Comparison of ENCODE assay signal across 32 mouse cellular contexts in the genomic region with DNA sequence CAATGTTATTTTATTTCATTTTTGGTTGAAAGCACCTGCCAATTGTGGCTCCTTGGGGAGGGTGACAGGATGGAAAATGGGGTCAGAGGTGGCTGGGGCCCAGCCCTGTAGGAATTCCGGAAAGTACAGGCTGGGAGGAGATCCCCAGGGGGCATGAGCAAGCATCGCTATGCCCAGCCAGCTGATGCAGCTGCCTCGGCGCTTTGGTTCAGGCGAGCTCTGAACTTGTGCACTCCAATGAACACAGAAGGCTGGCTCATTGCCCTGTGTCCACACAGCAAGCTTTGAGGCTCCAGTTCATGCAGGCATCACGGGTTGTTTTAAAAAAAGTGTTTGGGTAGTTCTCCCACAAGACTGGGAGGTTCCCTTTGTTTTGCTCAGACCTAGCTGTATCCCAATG.
DNase-seq lines count a peak whose midpoint lies in the region; ATAC-seq and TF ChIP-seq lines count a peak whose summit lies in the region.
"Had no signal": no experiment of that assay in that cellular context is flagged by ENCODE, and none has a peak within 500 bp of the region (broad histone marks: within the 10 kb centered on the region; RNA-seq: fewer than 3 reads in every experiment).

No protein-coding gene starts in this region.

- no peaks in the 10 kb centered on the region for H3K36me3 ChIP-seq in embryonic facial prominence, embryonic 14.5 days (ENCODE audit: control insufficient read depth, insufficient read depth, low read length)
- H3K36me3 ChIP-seq in embryonic facial prominence, embryonic 10.5 days (replicated peaks): no peaks in the 10 kb centered on the region
- H3K36me3 ChIP-seq in heart, adult 2 months (ENCODE audit: control insufficient read depth, insufficient read depth, low read length): no peaks in the 10 kb centered on the region
- H3K36me3 ChIP-seq: embryonic facial prominence, embryonic 15.5 days; hindbrain, embryonic 10.5 days; intestine, embryonic 15.5 days; limb, embryonic 10.5 days; limb, embryonic 15.5 days; liver, embryonic 13.5 days; neural tube, embryonic 15.5 days; stomach, embryonic 15.5 days had no signal

- H3K27ac ChIP-seq in embryonic facial prominence, embryonic 14.5 days (replicated peaks; ENCODE audit: low read depth, low read length): no peak overlapping the region
- no peak overlapping the region for H3K27ac ChIP-seq in embryonic facial prominence, embryonic 10.5 days (replicated peaks)
- no peak overlapping the region for H3K27ac ChIP-seq in heart, adult 2 months
- H3K27ac ChIP-seq: embryonic facial prominence, embryonic 15.5 days; forebrain, embryonic 13.5 days; hindbrain, embryonic 10.5 days; intestine, embryonic 15.5 days; limb, embryonic 10.5 days; limb, embryonic 15.5 days; liver, embryonic 13.5 days; neural tube, embryonic 15.5 days; stomach, embryonic 15.5 days had no signal

- TF ChIP-seq POLR2A in heart, adult 2 months (IDR thresholded peaks at IDR 0.05; ENCODE audit: insufficient read depth, low read depth, low read length): no peak

- intact Hi-C loops in heart, adult 2 months (cut with DNase I): no loop called here

- H3K79me2 ChIP-seq in heart, adult 2 months (replicated peaks; ENCODE audit: control insufficient read depth, insufficient read depth, low read length): no peaks in the 10 kb centered on the region

- 0 out of 2 replicates have a peak, but pooled peaks cover 3% of the 10 kb centered on the region for H3K27me3 ChIP-seq in embryonic facial prominence, embryonic 14.5 days (replicated peaks; ENCODE audit: control insufficient read depth, insufficient read depth, low read length)
- H3K27me3 ChIP-seq in embryonic facial prominence, embryonic 10.5 days (replicated peaks; ENCODE audit: low read depth, poor library complexity, severe bottlenecking): peaks cover 39% of the 10 kb centered on the region
- no peaks in the 10 kb centered on the region for H3K27me3 ChIP-seq in heart, adult 2 months (ENCODE audit: control insufficient read depth, insufficient read depth, low read length)
- H3K27me3 ChIP-seq: forebrain, embryonic 13.5 days had no signal

- 33% methylated on average over 6 of the region's 6 CpGs for WGBS in embryonic facial prominence, embryonic 14.5 days
- WGBS in embryonic facial prominence, embryonic 10.5 days: 45% methylated on average over 6 of the region's 6 CpGs
- 33% methylated on average over 6 of the region's 6 CpGs for WGBS in heart, adult 2 months

- ATAC-seq in embryonic facial prominence, embryonic 14.5 days (ENCODE audit: low read depth): no peak
- ATAC-seq: CD4-positive, CD25-positive, alpha-beta regulatory T cell, adult 4 months; forebrain, embryonic 13.5 days; intestine, embryonic 15.5 days; lung, postnatal 0 days; Patski had no signal

- H3K9me3 ChIP-seq in embryonic facial prominence, embryonic 14.5 days (ENCODE audit: control insufficient read depth, low read length): no peaks in the 10 kb centered on the region
- H3K9me3 ChIP-seq in embryonic facial prominence, embryonic 10.5 days: no peaks in the 10 kb centered on the region
- H3K9me3 ChIP-seq: embryonic facial prominence, embryonic 15.5 days; forebrain, embryonic 13.5 days; hindbrain, embryonic 10.5 days; intestine, embryonic 15.5 days; limb, embryonic 10.5 days; limb, embryonic 15.5 days; liver, embryonic 13.5 days; neural tube, embryonic 15.5 days; stomach, embryonic 15.5 days had no signal

- TF ChIP-seq EP300 in heart, adult 2 months (IDR thresholded peaks at IDR 0.05; ENCODE audit: insufficient read depth, low read depth, low read length): no peak

- no peak overlapping the region for H3K4me2 ChIP-seq in embryonic facial prominence, embryonic 14.5 days (ENCODE audit: low read depth, low read length)
- H3K4me2 ChIP-seq: embryonic facial prominence, embryonic 15.5 days; forebrain, embryonic 13.5 days; heart, embryonic 11.5 days; intestine, embryonic 15.5 days; limb, embryonic 15.5 days; liver, embryonic 13.5 days; neural tube, embryonic 15.5 days; stomach, embryonic 15.5 days had no signal

- TF ChIP-seq CTCF in heart, adult 2 months (IDR thresholded peaks at IDR 0.05): no peak

- H3K9ac ChIP-seq in embryonic facial prominence, embryonic 14.5 days (ENCODE audit: low read depth, low read length): no peak overlapping the region
- H3K9ac ChIP-seq in heart, adult 2 months (ENCODE audit: low read depth, low read length): no peak overlapping the region
- H3K9ac ChIP-seq: embryonic facial prominence, embryonic 15.5 days; forebrain, embryonic 13.5 days; intestine, embryonic 15.5 days; limb, embryonic 15.5 days; liver, embryonic 13.5 days; neural tube, embryonic 15.5 days; stomach, embryonic 15.5 days had no signal

- no peaks in the 10 kb centered on the region for H3K4me1 ChIP-seq in embryonic facial prominence, embryonic 14.5 days (ENCODE audit: control insufficient read depth, insufficient read depth, low read length)
- peaks cover 18% of the 10 kb centered on the region for H3K4me1 ChIP-seq in embryonic facial prominence, embryonic 10.5 days
- H3K4me1 ChIP-seq in heart, adult 2 months (ENCODE audit: control insufficient read depth, insufficient read depth, low read length): peaks cover 2% of the 10 kb centered on the region; the same call in 1 of the 2 replicates
- H3K4me1 ChIP-seq: embryonic facial prominence, embryonic 15.5 days; intestine, embryonic 15.5 days; liver, embryonic 13.5 days; megakaryocyte, embryonic 14.5 days; stomach, embryonic 15.5 days had no signal

- DNase-seq in embryonic facial prominence, embryonic 14.5 days (ENCODE audit: low spot score): peak; percentile 18
- DNase-seq in embryonic facial prominence, embryonic 10.5 days (ENCODE audit: low spot score): no peak
- DNase-seq in heart, postnatal 4 days: peak; percentile 31
- DNase-seq in heart, adult 2 months: no peak
- peak; percentile 46 for DNase-seq in Muller cell, postnatal 12 days (ENCODE audit: inconsistent ontology term)
- peak; percentile 54 for DNase-seq in retina, embryonic 14.5 days (ENCODE audit: low spot score)
- no peak for DNase-seq in right cerebral cortex, postnatal 10 days (ENCODE audit: low spot score in 2 of 2)
- no peak for DNase-seq in kidney, postnatal 14 days
- DNase-seq: adrenal gland, postnatal 14 days; cerebellum, adult 18-20 months; heart, adult 11 months; heart, postnatal 10 days; kidney, adult 2 months; kidney, postnatal 4 days; liver, embryonic 13.5 days; lung, adult 18-20 months; lung, postnatal 4 days; midbrain, embryonic 14.5 days; right cerebral cortex, adult 18-20 months had no signal

- no peak overlapping the region for H3K4me3 ChIP-seq in embryonic facial prominence, embryonic 14.5 days (ENCODE audit: low read depth, low read length)
- H3K4me3 ChIP-seq in embryonic facial prominence, embryonic 10.5 days: no peak overlapping the region
- H3K4me3 ChIP-seq in heart, adult 2 months: no peak overlapping the region
- H3K4me3 ChIP-seq: embryonic facial prominence, embryonic 15.5 days; forebrain, embryonic 13.5 days; hindbrain, embryonic 10.5 days; intestine, embryonic 15.5 days; limb, embryonic 10.5 days; limb, embryonic 15.5 days; liver, embryonic 13.5 days; megakaryocyte, embryonic 14.5 days; neural tube, embryonic 15.5 days; stomach, embryonic 15.5 days had no signal

Comparison
In these comparisons a context has a peak if more than half of its experiments do, and no peak if none do; other contexts are left out.
1. DNase-seq: peak in embryonic facial prominence, embryonic 14.5 days (single experiment), heart, postnatal 4 days (single experiment), Muller cell, postnatal 12 days (single experiment) and retina, embryonic 14.5 days (single experiment); none in embryonic facial prominence, embryonic 10.5 days (single experiment), heart, adult 2 months (0 of 2), right cerebral cortex, postnatal 10 days (0 of 2) and kidney, postnatal 14 days (single experiment).